Mouse (Mus musculus) CD4-positive, CD25-positive, alpha-beta regulatory T cell, adult 4 months (primary cell): ENCODE results near the gene Cnpy3. TPM values are rescaled to one million over a fixed set of nuclear protein-coding genes. Genes with fewer than 3 reads are reported as not detected.

Experiments
- ATAC-seq: one replicate; pipeline ENCODE4 v1.8.0; 2017
- polyA plus RNA-seq, 2 experiments: library from polyadenylated mRNA; unstranded; fragments of 100-300 nt; shearing (Covaris generic); gene quantifications; one replicate each; pipeline ENCODE4 v1.2.1; 2017

Cnpy3 gene
- polyA plus RNA-seq, 2 experiments from 2014 or later: 24.4 to 25.5 TPM

DNA sequence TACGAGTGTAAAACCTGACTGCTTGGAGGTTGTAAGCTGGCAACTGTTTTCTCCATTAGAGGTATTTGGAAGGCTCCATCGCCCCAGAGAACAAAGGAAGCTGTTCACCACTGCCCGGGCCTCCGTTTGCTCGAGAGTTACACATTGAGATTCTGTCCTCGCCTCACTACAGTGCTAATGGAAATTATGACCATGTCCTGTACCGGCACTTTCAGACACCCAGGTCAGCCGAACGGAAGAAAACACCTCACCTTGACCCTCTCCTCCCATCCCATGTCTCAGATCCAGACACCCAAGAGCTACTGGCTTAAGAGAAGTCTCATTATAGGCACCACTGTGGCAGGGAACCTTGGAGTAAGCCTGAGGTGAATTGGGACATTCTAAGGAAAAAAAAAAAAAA is 38.2 kb downstream of the Cnpy3 start:
- ATAC-seq: no peak

DNA sequence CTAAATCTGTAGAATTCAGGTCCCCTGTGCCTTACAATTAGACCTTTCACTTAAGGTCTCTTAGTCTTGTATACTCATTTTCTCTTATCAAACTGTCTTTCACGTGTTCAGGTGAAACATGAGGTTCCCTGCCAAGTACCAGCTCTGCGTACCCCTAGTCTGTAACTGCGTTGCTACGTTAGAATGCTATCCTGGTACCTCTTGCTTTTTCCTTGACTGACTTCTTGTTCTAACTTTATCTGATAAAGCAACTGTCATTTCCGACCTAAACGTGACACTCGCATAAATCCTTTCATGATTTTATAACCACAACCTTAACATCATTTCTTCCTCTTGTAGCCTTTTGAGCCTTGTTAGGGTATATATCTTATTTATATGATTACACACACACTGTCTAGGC is 39.6 kb downstream of the Cnpy3 start:
- ATAC-seq: peak; percentile 9

DNA sequence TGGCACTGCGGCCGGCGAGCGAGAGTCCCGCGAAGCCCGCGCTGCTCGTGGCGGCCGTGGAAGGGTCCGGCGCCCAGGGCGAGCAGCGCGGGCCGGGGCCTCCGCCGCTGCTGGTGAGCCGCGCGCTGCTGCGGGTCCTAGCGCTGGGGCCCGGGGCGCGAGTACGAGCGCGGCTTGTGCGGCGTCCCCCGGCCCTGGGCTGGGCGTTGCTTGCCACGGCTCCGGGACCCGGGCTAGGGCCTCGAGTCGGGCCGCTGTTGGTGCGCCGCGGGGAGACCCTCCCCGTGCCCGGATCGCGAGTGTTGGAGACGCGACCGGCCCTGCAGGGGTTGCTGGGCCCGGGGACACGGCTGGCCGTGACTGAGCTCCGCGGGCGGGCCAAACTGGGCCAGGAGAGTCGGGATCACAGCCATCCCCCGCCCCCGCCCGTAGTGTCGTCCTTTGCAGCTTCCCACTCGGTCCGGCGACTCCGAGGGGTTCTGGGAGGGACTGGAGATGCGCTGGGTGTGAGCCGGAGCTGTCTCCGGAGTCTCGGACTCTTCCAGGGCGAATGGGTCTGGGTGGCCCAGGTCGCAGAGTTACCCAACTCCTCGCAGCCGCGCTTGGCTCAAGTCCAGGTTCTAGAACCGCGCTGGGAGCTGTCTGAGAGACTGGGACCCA is 40.3 kb downstream of the Cnpy3 start:
- peak; percentile 38 for ATAC-seq

DNA sequence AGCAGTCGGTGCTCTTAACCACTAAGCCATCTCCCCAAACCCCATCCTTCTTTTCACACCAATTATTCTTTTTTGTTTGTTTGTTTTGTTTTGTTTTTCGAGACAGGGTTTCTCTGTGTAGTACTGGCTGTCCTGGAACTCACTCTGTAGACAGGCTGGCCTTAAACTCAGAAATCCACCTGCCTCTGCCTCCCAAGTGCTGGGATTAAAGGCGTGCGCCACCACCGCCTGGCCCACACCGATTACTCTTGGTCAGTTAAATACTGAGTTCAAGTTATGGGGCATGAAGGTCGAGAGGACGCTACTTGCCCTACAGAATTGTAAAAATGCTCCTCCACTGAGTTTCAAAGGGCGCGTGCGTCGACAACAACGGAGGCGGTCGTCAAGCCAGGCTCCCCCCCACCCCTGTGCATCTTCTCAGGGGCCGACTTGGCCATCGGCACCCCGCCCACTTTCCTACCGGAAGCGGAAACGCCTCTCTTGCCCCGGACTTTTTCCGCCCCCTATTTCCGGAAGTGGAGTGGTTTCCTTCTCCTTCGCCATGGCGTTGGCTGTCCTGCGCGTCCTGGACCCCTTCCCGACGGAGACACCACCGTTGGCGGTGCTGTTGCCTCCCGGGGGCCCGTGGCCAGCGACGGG is 40.9 kb downstream of the Cnpy3 start, which contains the start of gene Pex6:
TSS of gene Pex6 (plus strand) at position 505 of the 639 bp plus-strand sequence.
- ATAC-seq: peak; percentile 97

DNA sequence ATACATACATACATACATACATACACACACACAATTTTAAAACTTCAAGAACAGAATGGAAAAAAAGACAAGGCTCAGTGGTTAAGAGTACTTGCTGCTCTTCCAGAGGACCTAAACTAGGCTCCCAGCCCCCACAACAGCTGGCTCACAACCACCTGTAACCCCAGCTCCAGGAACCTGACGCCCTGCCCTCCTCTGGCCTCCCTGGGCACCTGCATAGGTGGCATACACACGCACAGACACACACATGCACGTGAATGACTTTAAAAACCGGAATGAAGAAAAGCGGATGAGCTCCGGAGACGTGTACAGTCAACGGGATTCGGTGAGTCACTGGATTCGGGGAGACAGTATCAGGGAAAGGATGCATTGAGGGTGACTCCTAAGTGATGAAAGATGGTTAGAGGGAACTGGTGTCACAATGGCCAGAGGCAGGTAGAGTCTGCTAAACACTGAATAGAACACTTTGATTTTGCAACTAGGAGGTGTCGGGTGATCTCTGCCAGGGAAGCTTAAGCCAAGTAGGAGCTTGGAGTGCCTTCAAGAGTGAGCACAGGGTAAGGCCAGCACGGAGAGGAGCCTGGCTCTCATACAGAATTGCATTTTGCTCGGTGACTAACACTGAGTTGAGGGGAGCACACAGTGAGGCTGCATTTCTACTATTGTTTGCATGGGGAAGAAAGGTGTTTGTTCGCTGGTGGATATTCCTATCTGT is 45.5 kb downstream of the Cnpy3 start:
- ATAC-seq: no peak

DNA sequence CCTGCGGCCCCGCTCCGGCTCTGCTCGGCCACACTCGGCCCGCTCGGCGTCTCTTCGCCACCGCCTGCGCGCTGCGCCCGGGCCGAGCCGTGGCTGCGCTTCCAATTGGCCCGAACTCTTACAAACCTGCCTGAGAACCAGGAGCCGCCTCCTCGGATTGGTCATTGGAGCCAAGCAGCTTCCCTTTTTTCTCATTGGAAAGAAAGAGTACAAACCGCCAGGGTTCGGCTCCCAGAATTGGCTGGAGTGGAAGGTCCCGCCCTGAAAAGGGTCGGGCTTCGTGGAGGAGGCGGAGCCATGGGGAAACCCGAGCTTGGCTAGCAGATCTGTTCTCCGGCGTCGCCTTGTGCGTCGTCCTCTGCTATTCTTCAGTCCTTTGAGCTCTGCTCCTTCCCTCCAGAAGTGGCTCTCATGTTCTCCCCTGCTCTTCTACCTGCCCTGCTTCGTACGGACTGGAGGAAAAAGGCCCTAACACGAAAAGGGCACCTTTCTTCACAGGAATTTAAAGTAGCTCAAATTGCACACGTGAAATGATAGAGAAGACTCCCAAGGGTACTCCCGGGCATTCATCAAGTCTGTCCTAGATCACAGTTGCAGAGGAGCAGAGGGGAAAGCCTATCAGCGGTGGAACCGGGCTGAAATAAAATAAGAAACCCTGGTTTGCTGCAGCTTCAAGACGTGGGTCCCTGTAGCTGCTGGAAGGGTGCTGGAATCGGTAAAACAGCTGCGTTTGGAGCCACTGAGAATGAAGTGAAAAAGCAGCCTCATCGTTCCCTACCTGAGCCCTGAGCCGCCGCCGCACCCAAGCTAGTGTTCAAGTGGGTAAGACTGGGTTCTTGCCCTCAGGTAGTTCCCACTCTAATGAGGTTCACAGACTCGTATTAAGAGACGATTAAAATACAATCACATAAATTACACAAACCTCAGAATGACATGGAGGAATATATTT is 46.9 kb downstream of the Cnpy3 start, which contains the start of gene Ppp2r5d:
TSS of gene Ppp2r5d (minus strand) at position 225 of the 949 bp plus-strand sequence.
- peak; percentile 99 for ATAC-seq

DNA sequence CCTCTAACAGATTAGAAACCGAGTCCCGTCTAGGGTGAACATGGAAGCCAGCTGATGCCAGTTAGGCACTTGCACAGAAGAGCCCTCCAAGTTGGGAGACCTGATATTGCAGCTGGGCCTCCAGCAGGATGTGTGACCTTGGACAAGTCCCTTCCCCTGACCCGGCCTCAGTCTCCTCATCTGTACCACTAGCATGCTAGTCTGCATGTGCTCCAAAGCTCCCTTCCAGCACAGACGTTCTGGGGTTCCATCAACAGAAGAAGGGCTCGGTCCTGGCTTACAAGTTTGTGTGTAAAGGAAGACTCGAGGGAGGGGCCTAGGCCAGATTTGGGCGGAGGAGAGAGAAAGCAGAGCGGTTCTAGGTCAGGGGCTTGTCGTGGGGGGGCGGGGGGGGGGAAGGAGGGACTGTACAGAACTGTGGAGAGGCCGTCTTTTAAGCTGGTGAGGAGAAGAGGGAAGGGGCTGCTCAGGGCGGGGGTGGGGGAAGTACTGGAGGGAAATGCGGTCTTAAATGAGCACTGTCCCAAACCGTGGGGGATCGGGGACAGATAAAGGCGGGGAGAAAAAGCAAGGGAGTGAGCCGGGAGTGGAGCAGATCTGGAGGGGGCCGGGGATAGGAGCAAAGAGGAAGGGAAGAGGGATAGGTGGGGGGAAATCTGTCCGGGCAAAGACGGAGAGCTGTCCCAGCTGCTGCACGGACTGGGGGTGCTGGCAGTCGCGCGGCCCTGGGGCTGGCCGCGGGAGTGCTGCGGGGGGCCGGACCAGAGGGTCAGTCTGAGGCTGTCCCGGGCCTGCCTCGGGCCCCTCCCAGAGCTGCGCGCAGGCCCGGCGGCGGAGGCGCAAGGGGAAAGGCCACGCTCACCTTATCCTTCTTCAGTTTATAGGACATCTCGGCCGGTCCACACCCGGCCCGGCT is 47.8 kb downstream of the Cnpy3 start:
- ATAC-seq: no peak

DNA sequence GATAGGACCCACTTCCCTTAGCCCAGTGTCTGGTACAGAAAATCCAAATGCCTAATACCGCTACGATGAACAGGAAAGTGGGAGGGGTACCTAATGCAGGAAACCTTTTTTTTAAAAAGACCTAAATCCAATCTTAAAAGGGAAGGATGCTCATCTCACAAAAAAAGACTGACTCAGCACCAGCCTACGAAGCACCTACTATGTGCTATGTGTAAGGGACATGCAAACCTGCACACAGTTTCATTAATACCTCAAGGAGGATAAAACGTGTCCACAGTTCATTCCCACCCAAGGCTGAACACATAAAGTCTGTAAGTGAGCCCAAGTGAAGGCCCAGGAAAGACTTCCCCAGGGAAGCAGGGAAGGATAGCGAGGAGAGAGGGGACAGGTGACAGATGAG is 49.5 kb downstream of the Cnpy3 start:
- no peak for ATAC-seq

DNA sequence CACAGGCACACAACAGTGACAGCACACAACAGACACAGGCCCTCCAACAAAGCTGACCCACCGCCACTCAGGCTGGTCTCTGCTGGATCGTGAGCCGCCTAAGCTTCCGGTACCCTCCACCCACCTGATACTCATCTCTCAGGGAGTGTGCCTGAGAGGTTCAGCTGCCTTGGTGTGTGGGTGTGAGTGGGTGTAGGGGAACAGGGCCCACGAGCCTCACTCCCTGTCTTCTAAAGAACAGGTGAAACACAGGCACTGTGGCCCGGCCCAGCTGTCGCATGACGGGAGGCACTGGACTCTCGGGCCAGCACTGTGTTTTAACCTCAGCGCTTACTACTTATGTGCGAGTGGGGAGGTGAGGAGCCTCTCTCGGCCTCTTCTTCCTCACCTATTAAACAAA is 49.9 kb downstream of the Cnpy3 start:
- no peak for ATAC-seq

DNA sequence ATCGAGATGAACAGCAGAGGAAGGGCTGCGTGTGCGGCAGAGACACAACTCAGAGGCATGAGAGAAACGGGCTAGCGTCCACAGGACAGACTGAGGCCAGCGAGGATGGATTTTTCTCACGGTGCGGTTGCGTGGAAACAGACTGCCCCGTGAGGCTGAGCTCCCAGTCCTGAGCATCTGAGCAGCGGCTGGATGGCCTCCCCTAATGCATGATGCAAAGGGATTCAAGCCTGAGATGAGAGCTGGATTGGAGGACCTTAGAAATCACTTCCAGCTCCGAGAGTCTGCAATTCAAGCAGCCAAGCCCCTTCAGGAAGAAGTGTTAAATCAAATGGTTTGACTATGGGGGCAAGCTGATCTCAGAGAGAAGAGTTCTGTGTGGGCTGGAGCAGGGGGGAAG is 50.5 kb downstream of the Cnpy3 start:
- no peak for ATAC-seq

DNA sequence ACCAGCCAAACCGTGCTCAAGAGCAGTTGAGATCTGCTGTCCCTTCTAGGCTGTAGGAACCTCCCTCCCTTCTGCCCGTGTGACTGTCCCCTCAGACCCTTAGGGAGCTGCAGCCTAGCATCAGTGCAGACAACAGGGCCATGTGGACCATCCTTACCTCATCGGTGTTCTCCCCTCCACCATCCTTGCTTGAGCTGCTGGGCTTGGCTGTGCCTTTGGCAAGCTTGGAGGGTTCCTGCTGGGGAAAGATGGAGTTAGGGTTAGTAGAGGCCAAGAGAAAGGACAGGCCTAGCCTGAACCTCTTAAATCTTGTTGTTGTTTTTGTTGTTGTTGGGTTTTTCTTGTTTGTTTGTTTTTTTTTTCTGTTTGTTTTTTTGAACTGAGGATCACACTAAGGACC is 52.1 kb downstream of the Cnpy3 start:
- no peak for ATAC-seq

DNA sequence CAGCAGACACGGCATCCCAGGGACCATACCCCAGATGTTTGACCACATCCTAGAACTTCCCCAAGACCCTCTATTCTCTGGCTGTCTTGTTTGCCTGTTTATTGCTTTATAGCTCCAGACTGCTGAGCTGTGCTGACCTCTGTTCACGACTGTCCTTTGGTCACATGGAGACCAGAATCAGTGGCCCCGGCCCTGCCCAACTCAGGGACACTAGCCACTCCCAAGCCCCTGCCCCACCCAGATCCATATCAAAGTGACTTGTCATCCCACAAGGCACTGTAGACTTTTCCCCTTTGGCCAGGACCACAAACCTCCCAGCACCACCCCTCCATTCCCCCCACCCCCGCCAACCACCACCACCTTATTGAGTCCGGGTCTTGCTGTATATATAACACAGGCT is 52.8 kb downstream of the Cnpy3 start:
- no peak for ATAC-seq

DNA sequence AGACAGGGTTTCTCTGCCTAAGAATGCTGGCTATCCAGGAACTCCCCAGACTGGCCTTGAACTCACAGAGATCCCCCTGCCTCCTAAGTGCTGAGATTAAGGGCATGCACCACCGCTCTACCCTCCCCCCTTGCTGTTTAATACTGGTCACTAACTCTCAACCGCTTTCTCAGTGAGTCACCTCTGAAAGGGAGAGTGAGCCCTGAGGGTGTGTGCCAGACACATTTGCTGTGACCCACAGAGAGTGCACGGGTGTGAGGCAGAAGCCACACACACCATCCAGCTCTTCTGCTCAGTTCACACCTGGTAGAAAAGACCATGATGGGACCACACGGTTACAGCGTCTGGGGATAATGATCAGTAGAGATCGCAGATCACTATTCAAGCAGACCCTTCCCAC is 53.5 kb downstream of the Cnpy3 start:
- no peak for ATAC-seq

DNA sequence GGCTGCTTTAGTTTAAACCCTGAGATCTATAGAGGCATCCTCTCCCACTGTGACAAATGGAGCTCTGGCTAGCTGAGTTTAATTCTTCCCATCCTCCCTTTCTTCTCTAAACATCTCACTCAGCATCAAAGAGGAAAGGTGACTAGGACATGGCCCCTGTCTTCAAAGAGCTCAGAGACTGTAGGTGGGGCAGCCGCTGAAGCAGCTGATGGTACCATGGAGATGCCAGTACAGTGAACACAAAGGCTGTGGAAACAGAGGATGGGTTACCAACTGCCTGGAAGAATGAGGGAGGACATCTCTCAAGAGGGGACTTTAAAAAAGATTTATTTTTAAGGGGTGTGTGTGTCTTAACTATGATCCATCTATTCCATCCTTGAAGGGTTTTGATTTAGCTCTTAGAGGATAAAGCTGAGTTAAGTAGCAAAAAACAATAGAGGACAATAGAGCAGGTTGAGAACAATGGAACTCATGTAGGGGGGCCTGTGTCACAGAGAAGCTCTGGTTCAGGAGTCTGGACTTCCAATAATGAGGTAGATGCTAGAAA is 57.4 kb downstream of the Cnpy3 start:
- no peak for ATAC-seq

DNA sequence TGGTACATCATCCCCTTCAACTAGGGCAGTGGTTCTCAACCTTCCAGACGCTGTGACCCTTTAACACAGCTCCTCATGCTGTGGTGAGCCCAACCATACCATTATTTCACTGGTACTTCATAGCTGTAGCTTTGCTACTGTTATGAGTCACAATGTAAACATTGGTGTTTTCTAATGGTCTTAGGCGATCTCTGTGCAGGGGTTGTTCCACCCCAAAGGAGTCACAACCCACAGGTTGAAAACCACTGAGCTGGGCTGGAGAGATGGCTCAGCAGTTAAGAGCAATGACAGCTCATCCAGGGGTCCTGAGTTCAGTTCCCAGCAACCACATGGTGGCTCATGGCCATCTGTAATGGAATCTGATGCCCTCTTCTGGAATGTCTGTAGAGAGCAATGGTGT is 60.6 kb downstream of the Cnpy3 start:
- no peak for ATAC-seq

DNA sequence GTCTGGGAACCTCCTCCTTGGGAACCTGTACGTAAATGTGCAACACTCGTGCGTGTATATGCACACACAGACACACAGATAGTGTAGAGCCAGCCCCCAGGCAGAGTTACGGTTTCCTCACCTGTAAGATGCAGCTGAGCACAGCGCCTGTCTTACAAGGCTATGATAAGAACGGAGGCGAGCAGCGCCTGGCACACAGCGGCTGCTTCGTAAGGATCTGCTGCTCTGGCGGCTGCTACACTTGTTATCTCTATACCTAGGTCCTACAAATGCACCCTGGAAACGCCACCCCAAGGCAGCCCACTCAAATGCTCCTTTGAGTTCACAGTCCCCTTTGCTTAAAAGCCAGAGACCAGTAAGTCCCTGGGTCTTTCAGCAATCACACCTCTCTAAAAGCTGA is 61.3 kb downstream of the Cnpy3 start:
- ATAC-seq: no peak

DNA sequence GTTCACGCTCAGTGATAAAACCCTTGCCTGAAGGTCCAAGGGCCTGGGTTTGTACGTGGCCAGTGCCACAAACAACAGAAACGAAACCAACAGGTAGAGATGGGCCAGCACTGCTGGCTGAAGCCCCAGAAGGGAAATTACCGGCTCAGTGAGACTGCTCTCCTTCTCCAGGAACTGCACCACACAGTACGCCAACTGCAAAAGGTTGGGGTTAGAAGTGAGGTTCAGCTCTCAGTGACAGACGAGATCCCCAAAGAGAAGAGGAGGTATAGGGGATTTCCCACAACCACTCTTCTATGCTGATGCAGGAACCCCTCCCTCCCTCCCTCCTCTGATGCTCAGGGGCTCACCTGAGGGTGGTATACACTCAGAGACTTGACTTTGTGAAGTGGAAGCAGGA is 66.1 kb downstream of the Cnpy3 start:
- peak; percentile 89 for ATAC-seq
